Mouse (Mus musculus) liver, embryonic 13.5 days (tissue): ENCODE results near the gene Dnase1l1. TPM values are rescaled to one million over a fixed set of nuclear protein-coding genes. Genes with fewer than 3 reads are reported as not detected.

Source experiments
- ATAC-seq: fragments of 200-750 bp; cut with Nextera tagmentation; 2 replicates; pipeline ENCODE4 v1.8.0; 2017; ENCODE audit warnings: low read depth, mild to moderate bottlenecking, moderate number of reproducible peaks, moderate library complexity
- DNase-seq: peaks from one replicate; pipeline ENCODE4 v3.0.0; 2022
- H3K27ac ChIP-seq: fragments of 300-500 bp; sonication (generic); 2 replicates; pipeline ENCODE4 v1.5.1; 2015; ENCODE audit warnings: moderate library complexity, mild to moderate bottlenecking, inconsistent platforms
- H3K27me3 ChIP-seq: fragments of 300-500 bp; sonication (generic); 2 replicates; pipeline ENCODE4 v1.6.1; 2015; ENCODE audit warnings: mild to moderate bottlenecking, inconsistent platforms
- H3K36me3 ChIP-seq: fragments of 300-500 bp; sonication (generic); 2 replicates; pipeline ENCODE4 v1.6.1; 2015; ENCODE audit warnings: mild to moderate bottlenecking, inconsistent platforms
- H3K4me1 ChIP-seq: fragments of 300-500 bp; sonication (generic); replicated peaks from 2 replicates; pipeline ENCODE4 v1.6.1; 2015; ENCODE audit warnings: inconsistent platforms
- H3K4me2 ChIP-seq: fragments of 300-500 bp; sonication (generic); 2 replicates; pipeline ENCODE4 v1.6.1; 2015; ENCODE audit warnings: inconsistent platforms, mild to moderate bottlenecking, moderate library complexity
- H3K4me3 ChIP-seq: fragments of 300-500 bp; sonication (generic); replicated peaks from 2 replicates; pipeline ENCODE4 v1.5.1; 2015; ENCODE audit warnings: mild to moderate bottlenecking, inconsistent platforms
- H3K9ac ChIP-seq: fragments of 300-500 bp; sonication (generic); 2 replicates; pipeline ENCODE4 v1.6.1; 2015; ENCODE audit warnings: mild to moderate bottlenecking, inconsistent platforms
- H3K9me3 ChIP-seq: fragments of 300-500 bp; sonication (generic); replicated peaks from 2 replicates; pipeline ENCODE4 v1.6.1; 2016; ENCODE audit warnings: inconsistent platforms
- WGBS: fragments of 180-500 bp; shearing (Covaris S2); methylation state at CpG from one replicate; pipeline ENCODE4 v1.1.7; 2015; ENCODE audit not compliant: insufficient replicate concordance; 5-methylcytosine and 5-hydroxymethylcytosine counted together
- microRNA-seq: library from miRNA; unstranded; fragments of <30 nt; microRNA quantifications from one replicate; pipeline ENCODE4, GENCODE M21; 2016
- polyA plus RNA-seq: library from polyadenylated mRNA; unstranded; fragments of >200 nt; fragmentation: Nextera tagmentation; extraction: Ambion mirVana; gene quantifications from 2 replicates; pipeline ENCODE4 v1.2.1, GENCODE M21; 2015

Gene Dnase1l1
- polyA plus RNA-seq, 1 experiment from 2014 or later, result 21.0 TPM

GRCm38 (mm10) chrX:74243396-74243795 lies 38.7 kb downstream of the Dnase1l1 start:
- WGBS, result 58% methylated on average over 2 of the region's 2 CpGs
- 0 out of 2 replicates have a peak overlapping the region, but pooled peaks have one; percentile 43 for H3K27ac ChIP-seq
- 0 out of 2 replicates have a peak overlapping the region, but pooled peaks have one; percentile 61 for H3K4me3 ChIP-seq
- H3K36me3 ChIP-seq, result peaks cover 33% of the 10 kb centered on the region
- peak overlapping the region; percentile 22; the same call in 1 of the 2 replicates for H3K9ac ChIP-seq
- H3K4me1 ChIP-seq, result peaks cover 33% of the 10 kb centered on the region
- H3K9me3 ChIP-seq, result no peaks in the 10 kb centered on the region
- DNase-seq, result no peak
- H3K4me2 ChIP-seq, result peak overlapping the region; percentile 83
- no peak for ATAC-seq
- H3K27me3 ChIP-seq, result no peaks in the 10 kb centered on the region

- no peak overlapping the region for H3K9ac ChIP-seq
- peaks cover 24% of the 10 kb centered on the region for H3K4me1 ChIP-seq
- WGBS, result 76% methylated on average over 4 of the region's 4 CpGs
- no peak overlapping the region for H3K4me2 ChIP-seq
- H3K27me3 ChIP-seq, result no peaks in the 10 kb centered on the region
- H3K36me3 ChIP-seq, result peaks cover 52% of the 10 kb centered on the region
- DNase-seq (no peak), ATAC-seq (no peak)
- no peak overlapping the region for H3K27ac ChIP-seq
- H3K4me3 ChIP-seq, result no peak overlapping the region
- no peaks in the 10 kb centered on the region for H3K9me3 ChIP-seq
Observed at GRCm38 (mm10) chrX:74240332-74240731, 41.8 kb downstream of the Dnase1l1 start.

GRCm38 (mm10) chrX:74233196-74233595 lies 48.9 kb downstream of the Dnase1l1 start:
- Histone ChIP-seq H3K4me1 (no peaks in the 10 kb centered on the region), H3K27me3 (no peaks in the 10 kb centered on the region), H3K9me3 (no peaks in the 10 kb centered on the region), H3K4me2 (no peak overlapping the region), H3K4me3 (no peak overlapping the region), H3K36me3 (peaks cover 59% of the 10 kb centered on the region), H3K9ac (no peak overlapping the region), H3K27ac (no peak overlapping the region)
- DNase-seq (no peak), ATAC-seq (no peak)
- 76% methylated on average over 5 of the region's 5 CpGs for WGBS

- Histone ChIP-seq H3K4me2 (no peak overlapping the region), H3K9me3 (no peaks in the 10 kb centered on the region), H3K4me1 (no peaks in the 10 kb centered on the region), H3K4me3 (no peak overlapping the region), H3K27ac (no peak overlapping the region), H3K27me3 (no peaks in the 10 kb centered on the region), H3K9ac (no peak overlapping the region), H3K36me3 (peaks cover 64% of the 10 kb centered on the region)
- 52% methylated on average over 1 of the region's 1 CpGs for WGBS
- ATAC-seq (no peak), DNase-seq (no peak)
Observed at GRCm38 (mm10) chrX:74230038-74230437, 52.1 kb downstream of the Dnase1l1 start.

Small RNAs within 50 kb of the gene (microRNA-seq; reads per million reads assigned to microRNA genes)
- gene Mir7091 (2.9 reads per million, percentile 3 among the genes with 10 or more reads in this experiment), gene Mir7092 (1.2 reads per million)

Other genes with a start within 250 kb of the Dnase1l1 start
- not detected in 2 replicates for gene Opn1mw, start 154.9 kb downstream of the Dnase1l1 start, polyA plus RNA-seq
- gene Mecp2, start 147.0 kb downstream of the Dnase1l1 start, polyA plus RNA-seq, result 6.2 and 6.8 TPM in 2 replicates
- gene Tex28, start 114.5 kb downstream of the Dnase1l1 start, polyA plus RNA-seq, result not detected in 2 replicates
- not detected in 2 replicates for gene Tktl1, start 105.1 kb downstream of the Dnase1l1 start, polyA plus RNA-seq
- 38.9 and 43.6 TPM in 2 replicates for gene Flna, start 32.5 kb downstream of the Dnase1l1 start, polyA plus RNA-seq
- 11.5 and 11.8 TPM in 2 replicates for gene Emd, start 27.6 kb downstream of the Dnase1l1 start, polyA plus RNA-seq
- 609 and 656 TPM in 2 replicates for gene Rpl10, start 11.5 kb downstream of the Dnase1l1 start, polyA plus RNA-seq
- 25.4 and 30.8 TPM in 2 replicates for gene Taz, start 425 bp downstream of the Dnase1l1 start, polyA plus RNA-seq
- 69.8 and 72.1 TPM in 2 replicates for gene Atp6ap1, start 14.8 kb upstream of the Dnase1l1 start, polyA plus RNA-seq
- gene Gdi1, start 22.7 kb upstream of the Dnase1l1 start, polyA plus RNA-seq, result 45.7 and 49.2 TPM in 2 replicates
- gene Fam50a, start 30.7 kb upstream of the Dnase1l1 start, polyA plus RNA-seq, result 37.8 and 42.6 TPM in 2 replicates
- gene Plxna3, start 46.7 kb upstream of the Dnase1l1 start, polyA plus RNA-seq, result 1.2 and 1.3 TPM in 2 replicates
- 62.2 and 71.7 TPM in 2 replicates for gene Lage3, start 71.3 kb upstream of the Dnase1l1 start, polyA plus RNA-seq
- gene Ubl4a, start 90.9 kb upstream of the Dnase1l1 start, polyA plus RNA-seq, result 39.8 and 47.2 TPM in 2 replicates
- gene Slc10a3, start 91.0 kb upstream of the Dnase1l1 start, polyA plus RNA-seq, result 8.2 and 8.4 TPM in 2 replicates
- 8.6 and 9.6 TPM in 2 replicates for gene Fam3a, start 110.9 kb upstream of the Dnase1l1 start, polyA plus RNA-seq
- gene Ikbkg, start 111.0 kb upstream of the Dnase1l1 start, polyA plus RNA-seq, result 20.2 and 22.3 TPM in 2 replicates
- 51.6 and 54.5 TPM in 2 replicates for gene G6pdx, start 146.9 kb upstream of the Dnase1l1 start, polyA plus RNA-seq
- not detected in 2 replicates for gene Gm6880, start 199.1 kb upstream of the Dnase1l1 start, polyA plus RNA-seq